Mouse (Mus musculus): ENCODE data around the gene Trf.
A peak's percentile ranks its signal among the peaks of the same experiment; 100 is the strongest.
"Not testable (repeated sequence)": the region's sequence is repeated elsewhere in the genome, so short reads cannot be mapped to it uniquely, and the experiment has no call there.

The Trf gene

GRCm38 (mm10) chr9:103224721-103225120 lies 5.5 kb downstream of the Trf start:
- DNase-seq (ENCODE audit: low spot score in 2 of 2): no peak

GRCm38 (mm10) chr9:103214281-103214680 lies 16.0 kb downstream of the Trf start:
- DNase-seq (ENCODE audit: low spot score in 2 of 2): no peak

- DNase-seq (ENCODE audit: low spot score in 2 of 2): no peak
Measured at GRCm38 (mm10) chr9:103213631-103214030, 16.6 kb downstream of the Trf start.

GRCm38 (mm10) chr9:103212654-103213420 lies 17.4 kb downstream of the Trf start:
- no peak for DNase-seq (ENCODE audit: low spot score in 2 of 2)

GRCm38 (mm10) chr9:103208802-103209423 lies 21.3 kb downstream of the Trf start:
- no peak for DNase-seq (ENCODE audit: low spot score in 2 of 2)

GRCm38 (mm10) chr9:103207846-103208245 lies 22.4 kb downstream of the Trf start:
- peak; percentile 43 to 61 for DNase-seq (ENCODE audit: low spot score in 2 of 2)

GRCm38 (mm10) chr9:103205786-103206185 lies 24.5 kb downstream of the Trf start:
- DNase-seq (ENCODE audit: low spot score in 2 of 2): no peak

- peak; percentile 89 to 94 for DNase-seq (ENCODE audit: low spot score in 2 of 2)
Measured at GRCm38 (mm10) chr9:103201561-103202260, 28.5 kb downstream of the Trf start, which contains the start of gene Srprb. Gene Srprb (minus strand): TSS chr9:103202137.

- DNase-seq (ENCODE audit: low spot score in 2 of 2): no peak
Measured at GRCm38 (mm10) chr9:103188416-103188815, 41.8 kb downstream of the Trf start.

GRCm38 (mm10) chr9:103186747-103187146 lies 43.5 kb downstream of the Trf start:
- DNase-seq (ENCODE audit: low spot score in 2 of 2): no peak

- DNase-seq (ENCODE audit: low spot score in 2 of 2): no peak
Measured at GRCm38 (mm10) chr9:103185946-103186345, 44.3 kb downstream of the Trf start.

- no peak for DNase-seq (ENCODE audit: low spot score in 2 of 2)
Measured at GRCm38 (mm10) chr9:103184855-103185254, 45.4 kb downstream of the Trf start.

GRCm38 (mm10) chr9:103181886-103182285 lies 48.4 kb downstream of the Trf start:
- DNase-seq (ENCODE audit: low spot score in 2 of 2): no peak

GRCm38 (mm10) chr9:103180807-103181565 lies 49.3 kb downstream of the Trf start:
- peak; percentile 46 to 66 for DNase-seq (ENCODE audit: low spot score in 2 of 2)

- peak; percentile 56 to 66 for DNase-seq (ENCODE audit: low spot score in 2 of 2)
Measured at GRCm38 (mm10) chr9:103180303-103180702, 49.9 kb downstream of the Trf start.

GRCm38 (mm10) chr9:103175692-103176091 lies 54.6 kb downstream of the Trf start:
- DNase-seq (ENCODE audit: low spot score in 2 of 2): no peak

GRCm38 (mm10) chr9:103174771-103175519 lies 55.3 kb downstream of the Trf start:
- DNase-seq (ENCODE audit: low spot score in 2 of 2): peak in 1 of 2 experiments; percentile 8

- no peak for DNase-seq (ENCODE audit: low spot score in 2 of 2)
Measured at GRCm38 (mm10) chr9:103168771-103169170, 61.5 kb downstream of the Trf start.

GRCm38 (mm10) chr9:103168046-103168445 lies 62.2 kb downstream of the Trf start:
- no peak for DNase-seq (ENCODE audit: low spot score in 2 of 2)

GRCm38 (mm10) chr9:103163806-103164205 lies 66.4 kb downstream of the Trf start:
- no peak for DNase-seq (ENCODE audit: low spot score in 2 of 2)

- DNase-seq (ENCODE audit: low spot score in 2 of 2): not testable (repeated sequence)
Measured at GRCm38 (mm10) chr9:103155158-103155557, 75.1 kb downstream of the Trf start.
